Mouse (Mus musculus) adrenal gland (tissue): Measurements from ENCODE around the gene Vmn2r51.
"Not testable (repeated sequence)": the region's sequence is repeated elsewhere in the genome, so short reads cannot be mapped to it uniquely, and the experiment has no call there.

Experiments
- intact Hi-C: fragments of 180-260 bp; cut with DNase I; formaldehyde crosslinking; loops from one replicate; pipeline ENCODE4 v1.15.1; 2025
- long read RNA-seq, 2 experiments: library from polyadenylated mRNA; unstranded; transcript quantifications; one replicate each; pipeline ENCODE4 v2.0.0; 2020; ENCODE audit warnings: borderline replicate concordance in 1 of 2; ENCODE audit not compliant: insufficient replicate concordance in 1 of 2

Vmn2r51 gene
- long read RNA-seq, experiment 1 = 0 reads
- long read RNA-seq, experiment 2 = 0 reads

DNA sequence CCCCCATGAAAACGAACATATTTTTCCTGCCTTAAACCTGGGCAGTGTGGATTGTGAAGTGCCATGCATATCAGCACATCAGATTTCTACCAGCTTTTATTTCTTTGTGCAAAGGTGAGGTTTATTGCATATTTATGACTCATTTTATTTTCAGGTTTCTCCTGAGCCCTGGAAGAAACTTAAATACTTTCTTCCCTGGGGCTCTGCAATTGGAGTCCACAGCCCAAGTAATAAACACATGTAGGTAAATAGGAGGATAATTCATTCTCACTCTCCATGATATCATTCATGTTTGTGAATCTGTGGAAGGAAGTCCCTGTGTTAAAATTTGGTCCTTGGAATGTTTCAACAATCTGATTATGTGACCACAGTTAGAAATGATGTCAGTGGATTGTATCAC lies at the start of gene Vmn2r51:
Gene Vmn2r51 (minus strand): TSS at position 101 of the 400 bp plus-strand sequence.
- intact Hi-C loops = not testable (repeated sequence)

DNA sequence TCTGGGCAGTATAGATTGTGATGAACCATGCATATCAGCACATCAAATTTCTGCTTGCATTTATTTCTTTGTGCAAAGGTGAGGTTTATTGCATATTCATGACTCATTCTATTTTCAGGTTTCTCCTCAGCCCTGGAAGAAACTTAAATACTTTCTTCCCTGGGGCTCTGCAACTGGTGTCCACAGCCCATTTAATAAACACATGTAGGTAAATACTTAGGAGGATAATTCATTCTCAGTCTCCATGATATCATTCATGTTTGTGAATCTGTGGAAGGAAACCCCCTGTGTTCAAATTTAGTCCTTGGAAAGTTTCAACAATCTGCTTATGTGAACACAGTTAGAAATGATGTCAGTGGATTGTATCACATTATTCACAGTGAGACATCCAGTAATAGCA lies 52.3 kb downstream of the Vmn2r51 start, which contains the start of gene Vmn2r50:
Gene Vmn2r50 (minus strand): TSS at position 101 of the 400 bp plus-strand sequence.
- intact Hi-C loops = not testable (repeated sequence)
